Mouse (Mus musculus): ENCODE data around the gene Mief2.

The Mief2 gene

GRCm38 (mm10) chr11:60774841-60775240 lies 46.6 kb downstream of the Mief2 start:
- in situ Hi-C loops (cut with MboI; ENCODE audit: unreplicated experiment in 2 of 2) = loop anchor here (5.0 kb wide), 2 partner anchors 48 to 78 kb away; partner anchors contain the start of genes Flii (in 2 of the 2), Mief2 (in 2 of the 2) and Llgl1 (in 1 of the 2)

DNA sequence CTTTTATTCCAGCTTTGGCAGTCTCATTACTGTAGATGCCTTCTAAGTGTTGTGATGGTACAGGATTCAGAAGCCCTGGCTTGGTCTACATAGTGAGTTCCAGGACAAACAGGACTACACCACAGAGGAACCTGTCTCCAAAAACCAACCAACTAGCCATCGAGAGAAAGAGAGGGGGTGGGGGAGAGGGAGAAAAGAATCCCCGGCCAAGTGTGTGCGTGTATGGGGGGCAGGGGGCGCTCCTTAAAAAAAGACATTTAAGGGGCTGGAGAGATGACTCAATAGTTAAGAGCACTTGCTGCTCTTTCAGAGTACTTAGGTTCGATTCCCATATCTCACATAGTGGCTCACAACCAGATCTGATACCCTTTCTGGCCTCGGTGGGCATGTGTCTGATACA lies 47.4 kb downstream of the Mief2 start:
- in situ Hi-C loops (cut with MboI; ENCODE audit: unreplicated experiment in 2 of 2) = loop anchor here (5.0 kb wide), 2 partner anchors 48 to 78 kb away; partner anchors contain the start of genes Flii (in 2 of the 2), Mief2 (in 2 of the 2) and Llgl1 (in 1 of the 2)

GRCm38 (mm10) chr11:60776107-60776828 lies 48.1 kb downstream of the Mief2 start:
- in situ Hi-C loops (cut with MboI; ENCODE audit: unreplicated experiment in 2 of 2) = loop anchor here (5.0 kb wide), 2 partner anchors 49 to 79 kb away; partner anchors contain the start of genes Flii (in 2 of the 2), Mief2 (in 2 of the 2) and Llgl1 (in 1 of the 2)

- in situ Hi-C loops (cut with MboI; ENCODE audit: unreplicated experiment in 2 of 2) = loop anchor here (5.0 kb wide), 2 partner anchors 50 to 80 kb away; partner anchors contain the start of genes Flii (in 2 of the 2), Mief2 (in 2 of the 2) and Llgl1 (in 1 of the 2)
These were observed 48.9 kb downstream of the Mief2 start, which contains the start of the genes Top3a and Smcr8 for GRCm38 (mm10) chr11:60776829-60777740. Top3a (minus strand) TSS chr11:60777365. Smcr8 (plus strand) TSS chr11:60777524.

- in situ Hi-C loops (cut with MboI; ENCODE audit: unreplicated experiment in 2 of 2) = loop anchor here (5.0 kb wide), 2 partner anchors 51 to 81 kb away; partner anchors contain the start of genes Flii (in 2 of the 2), Mief2 (in 2 of the 2) and Llgl1 (in 1 of the 2)
These were observed 49.7 kb downstream of the Mief2 start for GRCm38 (mm10) chr11:60777801-60778370.

GRCm38 (mm10) chr11:60779673-60780189 lies 51.5 kb downstream of the Mief2 start:
- in situ Hi-C loops (cut with MboI; ENCODE audit: unreplicated experiment in 2 of 2) = loop anchor here (5.0 kb wide), 2 partner anchors 52 to 82 kb away; partner anchors contain the start of genes Flii (in 2 of the 2), Mief2 (in 2 of the 2) and Llgl1 (in 1 of the 2)

Measured in v-Abl transformed pro-B cells (cell line).